Mouse (Mus musculus) intestine, embryonic 16.5 days (tissue): Measurements from ENCODE around the gene Myo1h. TPM values are rescaled to one million over a fixed set of nuclear protein-coding genes. Genes with fewer than 3 reads are reported as not detected.

Source experiments
- ATAC-seq: fragments of 200-750 bp; cut with Nextera tagmentation; 2 replicates; pipeline ENCODE4 v1.8.0; 2017; ENCODE audit warnings: moderate TSS enrichment, moderate library complexity
- H3K27ac ChIP-seq: fragments of 300-500 bp; sonication (generic); 2 replicates; pipeline ENCODE4 v1.5.1; 2014; ENCODE audit warnings: mild to moderate bottlenecking, low read length
- H3K27me3 ChIP-seq: fragments of 300-500 bp; sonication (generic); replicated peaks from 2 replicates; pipeline ENCODE4 v1.6.1; 2014; ENCODE audit warnings: low read length, control low read depth, mixed read lengths; ENCODE audit not compliant: control insufficient read depth, insufficient read depth
- H3K36me3 ChIP-seq: fragments of 300-500 bp; sonication (generic); 2 replicates; pipeline ENCODE4 v1.6.1; 2014; ENCODE audit warnings: low read length, control low read depth; ENCODE audit not compliant: control insufficient read depth, insufficient read depth
- H3K4me1 ChIP-seq: fragments of 300-500 bp; sonication (generic); 2 replicates; pipeline ENCODE4 v1.6.1; 2014; ENCODE audit warnings: low read length, control low read depth, mixed read lengths; ENCODE audit not compliant: control insufficient read depth, insufficient read depth
- H3K4me2 ChIP-seq: fragments of 300-500 bp; sonication (generic); 2 replicates; pipeline ENCODE4 v1.6.1; 2014; ENCODE audit warnings: low read depth, low read length, control low read depth
- H3K4me3 ChIP-seq: fragments of 300-500 bp; sonication (generic); 2 replicates; pipeline ENCODE4 v1.5.1; 2014; ENCODE audit warnings: mild to moderate bottlenecking, low read length
- H3K9ac ChIP-seq: fragments of 300-500 bp; sonication (generic); 2 replicates; pipeline ENCODE4 v1.6.1; 2014; ENCODE audit warnings: low read depth, low read length
- H3K9me3 ChIP-seq: fragments of 300-500 bp; sonication (generic); 2 replicates; pipeline ENCODE4 v1.6.1; 2016; ENCODE audit warnings: low read length, control low read depth; ENCODE audit not compliant: control insufficient read depth
- WGBS: fragments of 180-500 bp; shearing (Covaris S2); extraction: QIAGEN DNeasy Blood & Tissue Kit; methylation state at CpG from one replicate; pipeline ENCODE4 v1.1.7; 2014; 5-methylcytosine and 5-hydroxymethylcytosine counted together
- polyA plus RNA-seq: library from polyadenylated mRNA; unstranded; fragments of >200 nt; fragmentation: Nextera tagmentation; extraction: Ambion mirVana; gene quantifications from 2 replicates; pipeline ENCODE4 v1.2.1, GENCODE M21; 2015

Myo1h gene
- polyA plus RNA-seq, 1 experiment from 2014 or later: 5.9 TPM

DNA sequence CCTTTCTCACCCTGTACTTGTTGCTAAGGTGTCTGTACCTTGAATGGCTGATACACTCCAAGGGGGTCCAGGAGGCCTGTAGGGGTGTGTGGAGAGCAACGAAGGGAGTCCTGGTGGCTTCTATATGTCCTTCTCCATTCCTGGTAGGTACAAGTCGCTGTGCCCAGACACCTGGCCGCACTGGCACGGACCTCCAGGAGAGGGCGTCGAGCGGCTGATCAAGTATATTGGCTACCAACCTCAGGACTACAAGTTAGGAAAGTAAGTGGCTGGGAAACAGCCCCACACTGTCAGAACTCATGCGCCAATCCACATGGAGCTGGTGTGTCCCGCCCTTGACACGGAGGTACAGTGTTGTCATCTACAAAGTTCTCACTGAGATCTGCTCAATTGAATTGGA lies 62.5 kb downstream of the Myo1h start:
- no peak for ATAC-seq
- H3K9me3 ChIP-seq: no peaks in the 10 kb centered on the region
- H3K4me2 ChIP-seq: no peak overlapping the region
- H3K27ac ChIP-seq: no peak overlapping the region
- WGBS: 62% methylated on average over 10 of the region's 10 CpGs
- no peak overlapping the region for H3K9ac ChIP-seq
- H3K4me3 ChIP-seq: no peak overlapping the region
- no peaks in the 10 kb centered on the region for H3K36me3 ChIP-seq
- peaks cover 4% of the 10 kb centered on the region; the same call in 1 of the 2 replicates for H3K4me1 ChIP-seq
- H3K27me3 ChIP-seq: no peaks in the 10 kb centered on the region

DNA sequence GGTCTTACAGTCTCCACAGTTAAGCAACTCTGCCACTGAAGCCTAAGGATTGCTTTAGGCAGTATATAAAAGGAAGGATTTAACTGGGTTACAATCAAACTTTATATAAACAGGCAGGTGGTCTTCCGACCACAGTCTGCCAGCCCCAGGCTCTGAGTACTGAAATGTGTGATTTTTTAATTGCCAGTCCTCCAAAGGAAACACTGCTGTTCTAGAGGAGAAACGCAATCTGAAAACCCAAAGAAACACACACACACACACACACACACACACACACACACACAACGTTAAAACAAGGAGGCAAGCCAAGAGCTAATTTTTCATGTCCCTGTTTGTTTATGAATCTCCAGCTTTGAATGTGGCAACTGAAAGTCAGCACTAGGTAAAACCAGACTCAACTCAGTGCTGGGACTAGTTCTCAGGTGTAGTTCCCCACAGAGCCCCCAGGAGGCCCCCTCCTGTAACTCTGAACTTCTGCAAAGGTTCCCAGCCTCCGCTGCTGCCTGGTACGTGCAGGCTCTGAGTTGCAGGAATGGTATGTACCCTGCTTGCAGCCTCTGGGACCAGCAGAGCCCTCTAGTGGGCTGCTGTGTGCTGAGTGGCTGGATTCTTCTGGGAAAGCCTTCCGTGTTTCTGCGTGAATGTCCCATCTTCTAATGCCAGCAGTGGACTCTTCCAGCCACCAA lies 67.4 kb downstream of the Myo1h start:
- peak overlapping the region; percentile 49 for H3K4me2 ChIP-seq
- peak overlapping the region; percentile 90 for H3K27ac ChIP-seq
- 14% methylated on average over 7 of the region's 7 CpGs for WGBS
- H3K4me1 ChIP-seq: peaks cover 17% of the 10 kb centered on the region
- no peaks in the 10 kb centered on the region for H3K36me3 ChIP-seq
- peak overlapping the region; percentile 40 for H3K9ac ChIP-seq
- peak; percentile 92 for ATAC-seq
- no peaks in the 10 kb centered on the region for H3K27me3 ChIP-seq
- no peaks in the 10 kb centered on the region for H3K9me3 ChIP-seq
- H3K4me3 ChIP-seq: peak overlapping the region; percentile 29

DNA sequence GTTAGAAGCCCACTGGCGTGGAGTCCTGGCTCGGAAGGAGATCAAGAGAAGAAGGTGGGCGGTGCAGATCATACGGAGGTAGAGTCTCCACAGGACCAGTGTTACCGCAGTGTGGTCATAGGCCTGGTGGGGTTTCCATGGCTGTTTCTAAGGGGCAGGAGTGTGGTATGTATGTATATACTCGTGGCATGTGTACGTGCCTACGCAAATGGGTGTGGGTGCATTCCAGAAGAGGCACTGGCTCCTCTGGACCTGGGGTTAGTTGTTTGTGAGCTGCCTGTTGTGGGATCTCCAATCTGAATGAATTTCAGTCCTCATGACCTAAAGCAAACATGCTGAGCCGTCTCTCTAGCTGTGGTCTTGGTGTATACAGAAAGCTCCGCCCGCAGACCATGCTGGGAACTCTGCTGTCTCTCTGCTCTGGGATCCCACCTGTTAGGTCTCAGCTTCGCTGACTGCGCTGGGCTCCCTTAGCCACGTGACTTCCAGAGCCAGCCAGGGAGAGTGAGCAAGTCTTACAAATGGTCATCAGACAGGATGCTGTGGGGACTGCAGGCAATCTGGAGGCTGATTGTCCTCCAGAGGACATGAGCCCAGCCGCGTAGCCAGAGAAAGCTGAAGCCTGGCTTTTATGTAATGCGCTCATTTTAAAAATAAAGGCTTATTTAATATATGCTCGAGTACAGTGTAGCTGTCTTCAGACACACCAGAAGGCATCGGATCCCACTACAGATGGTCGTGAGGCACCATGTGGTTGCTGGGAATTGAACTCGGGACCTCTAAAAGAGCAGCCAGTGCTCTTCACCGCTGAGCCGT lies 68.2 kb downstream of the Myo1h start:
- Histone ChIP-seq H3K9ac (peak overlapping the region; percentile 40), H3K4me3 (peak overlapping the region; percentile 29)
- peak; percentile 87 for ATAC-seq

DNA sequence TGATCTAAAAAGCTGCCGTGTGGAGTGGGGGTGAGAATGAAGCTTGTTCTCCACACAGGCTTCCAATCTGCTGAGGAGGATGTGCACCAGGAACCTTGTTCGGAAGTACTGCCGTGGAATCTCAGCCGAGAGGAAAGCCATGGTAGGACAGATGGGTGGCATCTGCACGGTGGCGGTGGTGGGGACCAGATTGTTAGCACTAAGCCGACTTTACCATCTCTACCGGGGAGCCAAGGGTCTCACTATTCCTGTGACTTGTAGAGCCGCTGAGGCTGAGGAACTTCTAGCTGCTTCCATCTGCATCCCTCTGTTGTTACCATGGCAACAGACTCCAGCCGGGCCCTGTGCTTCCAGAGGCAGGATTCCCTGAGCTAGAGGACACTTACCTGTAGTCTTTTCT lies 69.9 kb downstream of the Myo1h start:
- no peaks in the 10 kb centered on the region for H3K27me3 ChIP-seq
- no peak overlapping the region for H3K4me3 ChIP-seq
- 76% methylated on average over 10 of the region's 10 CpGs for WGBS
- H3K4me2 ChIP-seq: no peak overlapping the region
- no peak for ATAC-seq
- H3K4me1 ChIP-seq: peaks cover 21% of the 10 kb centered on the region
- peaks cover 13% of the 10 kb centered on the region for H3K36me3 ChIP-seq
- H3K27ac ChIP-seq: peak overlapping the region; percentile 53; the same call in 1 of the 2 replicates
- no peaks in the 10 kb centered on the region for H3K9me3 ChIP-seq
- no peak overlapping the region for H3K9ac ChIP-seq

More for the DNA sequence above, 68.2 kb downstream of the Myo1h start:
- WGBS: 31% methylated on average over 23 of the region's 23 CpGs
- peaks cover 17% of the 10 kb centered on the region for H3K4me1 ChIP-seq
- H3K36me3 ChIP-seq: no peaks in the 10 kb centered on the region
- peak overlapping the region; percentile 49 for H3K4me2 ChIP-seq
- H3K27ac ChIP-seq: peak overlapping the region; percentile 90
- no peaks in the 10 kb centered on the region for H3K27me3 ChIP-seq
- H3K9me3 ChIP-seq: no peaks in the 10 kb centered on the region

DNA sequence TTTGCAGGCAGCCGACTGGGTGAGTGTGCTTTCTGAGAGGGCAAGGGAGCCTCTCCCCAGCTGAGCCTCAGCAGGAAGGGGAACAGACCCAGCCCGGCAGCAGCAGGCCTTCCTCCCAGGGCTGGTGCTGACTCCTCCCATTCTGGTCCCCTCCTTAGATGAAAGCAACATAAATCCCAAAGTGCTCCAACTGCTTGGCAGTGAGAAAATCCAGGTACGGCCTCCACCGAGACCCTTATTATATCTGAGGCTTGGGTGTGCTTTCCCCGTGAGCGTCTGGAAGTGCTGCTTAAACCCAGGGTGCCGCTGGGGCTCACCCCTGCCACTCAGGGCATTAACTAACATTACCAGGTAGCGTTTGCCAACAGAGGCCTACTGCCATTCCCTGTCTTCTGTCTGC lies 70.6 kb downstream of the Myo1h start:
- Histone ChIP-seq H3K4me1 (peaks cover 26% of the 10 kb centered on the region), H3K4me2 (no peak overlapping the region), H3K36me3 (peaks cover 13% of the 10 kb centered on the region), H3K27ac (peak overlapping the region; percentile 65), H3K27me3 (no peaks in the 10 kb centered on the region), H3K4me3 (no peak overlapping the region), H3K9ac (no peak overlapping the region), H3K9me3 (no peaks in the 10 kb centered on the region)
- no peak for ATAC-seq
- WGBS: 33% methylated on average over 8 of the region's 8 CpGs

DNA sequence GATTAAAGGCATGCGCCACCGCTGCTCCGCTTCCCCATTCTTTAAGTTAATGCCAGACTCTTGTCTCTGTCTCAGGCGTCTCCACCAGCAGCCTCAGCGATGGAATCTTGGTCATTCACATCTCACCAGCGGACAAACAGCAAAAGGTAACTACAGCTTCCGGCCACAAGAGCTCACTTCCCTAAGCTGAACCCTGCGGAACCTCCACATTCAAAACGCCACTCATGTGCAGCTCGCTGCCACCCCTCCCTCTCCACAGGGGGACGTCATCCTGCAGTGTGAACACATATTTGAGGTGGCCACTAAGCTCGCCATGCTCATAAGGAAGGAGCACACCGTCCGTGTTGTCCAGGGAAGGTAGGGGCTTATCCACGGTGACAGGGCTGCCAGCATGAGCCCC lies 72.0 kb downstream of the Myo1h start:
- H3K9me3 ChIP-seq: no peaks in the 10 kb centered on the region
- H3K4me2 ChIP-seq: no peak overlapping the region
- ATAC-seq: no peak
- WGBS: 83% methylated on average over 15 of the region's 15 CpGs
- no peak overlapping the region for H3K4me3 ChIP-seq
- no peak overlapping the region for H3K9ac ChIP-seq
- H3K4me1 ChIP-seq: peaks cover 40% of the 10 kb centered on the region
- no peak overlapping the region for H3K27ac ChIP-seq
- H3K27me3 ChIP-seq: no peaks in the 10 kb centered on the region
- H3K36me3 ChIP-seq: peaks cover 18% of the 10 kb centered on the region

DNA sequence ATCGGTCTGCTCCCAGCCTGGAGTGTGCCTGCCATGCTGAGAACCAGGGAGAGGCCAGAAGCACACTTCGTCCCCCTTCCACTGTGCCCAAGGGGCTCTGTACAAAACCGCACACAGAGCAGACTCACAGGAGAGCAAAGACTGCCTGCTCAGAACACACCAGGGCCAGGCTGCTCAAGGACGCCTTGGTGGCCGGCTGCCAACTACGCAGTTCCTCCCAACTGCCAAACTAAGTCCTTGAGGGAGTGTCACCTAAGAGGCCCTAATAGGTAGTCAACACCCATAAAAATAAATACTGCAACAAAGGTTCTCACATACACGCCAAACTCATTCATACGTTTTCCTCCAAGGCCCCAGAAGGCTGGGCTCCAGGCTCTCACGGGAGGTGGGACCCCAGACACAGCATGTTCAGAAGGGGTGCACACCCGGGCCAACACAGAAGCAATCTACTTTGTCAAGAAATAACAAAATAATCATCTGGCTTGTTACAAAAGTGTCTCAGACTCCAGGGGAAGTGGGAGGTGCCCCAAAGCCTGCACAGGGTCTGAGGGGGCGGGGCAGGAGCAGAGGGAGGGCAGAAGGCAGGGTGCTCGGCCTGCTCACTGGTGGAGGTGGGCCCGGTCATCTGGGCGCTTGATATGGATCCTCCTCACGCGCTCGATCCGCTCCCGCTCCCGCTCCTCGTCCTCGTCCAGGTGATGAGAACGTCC lies 76.2 kb downstream of the Myo1h start:
- Histone ChIP-seq H3K4me3 (no peak overlapping the region), H3K9ac (peak overlapping the region; percentile 58), H3K27me3 (no peaks in the 10 kb centered on the region), H3K9me3 (no peaks in the 10 kb centered on the region), H3K4me2 (peak overlapping the region; percentile 34), H3K27ac (peak overlapping the region; percentile 90), H3K36me3 (peaks cover 38% of the 10 kb centered on the region), H3K4me1 (peaks cover 35% of the 10 kb centered on the region)
- peak; percentile 90 for ATAC-seq
- WGBS: 64% methylated on average over 23 of the region's 23 CpGs

DNA sequence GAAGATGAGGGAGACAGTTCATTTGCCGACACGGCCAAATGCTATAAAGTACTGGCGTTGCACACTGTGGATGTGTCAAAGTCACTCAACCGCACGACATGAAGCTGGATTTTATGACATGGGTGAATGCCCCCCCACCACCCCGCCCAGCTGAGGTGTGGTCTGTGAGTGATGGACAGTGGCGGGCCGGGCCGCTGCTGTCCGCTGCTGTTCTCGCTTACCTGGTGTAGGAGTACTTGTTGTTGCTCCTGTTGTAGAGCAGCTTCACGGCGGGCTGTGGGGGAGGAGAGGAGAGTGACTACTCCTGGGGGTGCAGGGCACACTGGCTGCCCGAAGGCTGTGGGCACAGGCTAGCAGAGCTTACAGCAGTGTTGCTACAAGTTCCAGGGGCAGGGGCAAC lies 79.2 kb downstream of the Myo1h start:
- Histone ChIP-seq H3K4me2 (no peak overlapping the region), H3K36me3 (peaks cover 34% of the 10 kb centered on the region), H3K9me3 (no peaks in the 10 kb centered on the region), H3K4me3 (no peak overlapping the region), H3K9ac (no peak overlapping the region), H3K27me3 (no peaks in the 10 kb centered on the region), H3K27ac (no peak overlapping the region), H3K4me1 (peaks cover 64% of the 10 kb centered on the region)
- no peak for ATAC-seq
- WGBS: 74% methylated on average over 14 of the region's 14 CpGs

DNA sequence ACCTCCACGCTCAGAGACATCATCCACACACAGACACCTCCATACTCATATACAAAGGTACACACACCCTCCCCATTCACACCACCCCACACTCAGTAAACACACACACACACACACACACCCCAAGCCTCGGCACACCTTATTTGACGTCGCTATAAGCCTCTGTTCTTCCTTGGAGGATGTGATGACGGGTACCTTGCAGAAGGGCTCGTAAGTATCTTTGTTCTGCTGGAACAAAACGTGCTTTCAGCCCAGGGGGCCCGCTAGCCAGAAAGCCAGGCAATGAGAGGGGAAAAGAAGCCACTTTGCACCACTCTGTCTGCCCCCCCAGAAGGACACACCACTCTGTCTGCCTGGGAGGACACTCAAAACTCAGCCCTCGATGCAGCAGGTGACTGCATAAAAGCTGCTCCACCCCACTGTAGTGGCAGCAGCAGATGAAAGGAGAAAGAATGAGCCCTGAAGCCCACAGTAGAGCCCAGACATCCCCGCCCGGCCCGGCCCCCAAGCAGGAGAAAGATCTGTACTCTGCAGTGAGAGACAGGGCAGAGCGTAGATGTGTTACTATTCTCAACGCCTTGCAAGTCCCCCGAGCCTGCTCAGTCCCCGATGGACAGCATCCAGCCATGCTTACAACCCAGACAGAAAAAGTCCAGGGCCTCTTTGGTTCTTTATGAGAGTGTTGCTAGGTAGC lies 80.0 kb downstream of the Myo1h start:
- Histone ChIP-seq H3K36me3 (peaks cover 29% of the 10 kb centered on the region), H3K4me2 (no peak overlapping the region), H3K27me3 (no peaks in the 10 kb centered on the region), H3K4me3 (no peak overlapping the region), H3K9ac (peak overlapping the region; percentile 45), H3K4me1 (peaks cover 67% of the 10 kb centered on the region), H3K9me3 (no peaks in the 10 kb centered on the region), H3K27ac (peak overlapping the region; percentile 97; the same call in 1 of the 2 replicates)
- 79% methylated on average over 16 of the region's 16 CpGs for WGBS
- ATAC-seq: no peak
